Mouse (Mus musculus) megakaryocyte-erythroid progenitor cell, adult 5-6 weeks (primary cell): ENCODE measurements around the gene Evx1. TPM values are rescaled to one million over a fixed set of nuclear protein-coding genes. Genes with fewer than 3 reads are reported as not detected.
"Not testable (repeated sequence)": the region's sequence is repeated elsewhere in the genome, so short reads cannot be mapped to it uniquely, and the experiment has no call there.

Source experiments
- ATAC-seq: replicated peaks from 2 replicates; pipeline ENCODE4 v1.8.0; 2016; ENCODE audit warnings: mild to moderate bottlenecking, inconsistent platforms; ENCODE audit not compliant: severe bottlenecking, poor library complexity, low FRiP score, low TSS enrichment
- total RNA-seq, 2 experiments: library from RNA; stranded (forward) in 1 of 2; stranded (reverse) in 1 of 2; fragments of 200-1000, 215-1000 nt in 1 of 2; fragments of >200 nt in 1 of 2; fragmentation: Nextera tagmentation in 1 of 2; gene quantifications; 2 replicates each; pipeline ENCODE4 v1.2.3; 2014 to 2017

Gene Evx1
- total RNA-seq, 2 experiments from 2014 or later = not detected

GRCm38 (mm10) chr6:52318271-52318670, 5.0 kb downstream of the Evx1 start:
- no peak for ATAC-seq

DNA sequence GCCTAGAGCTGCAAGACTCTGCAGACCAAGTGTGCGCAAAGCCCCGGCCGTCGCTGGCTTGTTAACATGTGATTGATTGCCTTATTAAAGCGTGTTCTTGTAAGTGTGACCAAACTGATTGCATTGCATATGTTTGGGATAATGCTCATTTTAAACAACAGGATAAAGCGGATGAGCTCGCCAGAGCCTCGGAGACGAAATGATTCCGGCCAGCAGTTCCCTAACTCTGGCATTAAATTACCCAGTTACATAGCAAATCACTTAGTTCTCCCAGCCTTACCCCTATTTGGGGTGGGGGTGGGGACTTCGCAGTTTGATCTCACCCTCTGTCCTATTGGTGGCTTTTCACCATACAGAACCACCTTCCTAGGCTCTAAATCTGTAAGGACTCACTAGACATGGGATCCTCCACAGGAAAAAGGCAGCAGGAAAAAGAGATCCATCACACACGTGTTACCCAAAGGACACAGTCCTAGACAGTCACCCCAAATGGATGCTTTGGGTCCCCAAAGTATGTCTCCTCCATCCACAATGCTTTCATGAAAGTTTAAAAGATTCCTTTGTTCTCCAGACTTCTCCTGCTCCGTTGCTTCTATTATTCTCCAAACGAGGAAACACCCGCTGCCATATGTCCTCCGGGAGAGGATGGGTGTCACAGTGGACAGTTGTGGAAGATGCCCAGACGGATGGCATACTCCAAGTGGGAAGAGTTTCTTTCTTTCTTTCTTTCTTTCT, 6.8 kb downstream of the Evx1 start:
- no peak for ATAC-seq

GRCm38 (mm10) chr6:52320966-52321825, 7.9 kb downstream of the Evx1 start:
- no peak for ATAC-seq

- ATAC-seq = no peak
Measured at GRCm38 (mm10) chr6:52321826-52322315, 8.6 kb downstream of the Evx1 start.

GRCm38 (mm10) chr6:52322721-52323215, 9.5 kb downstream of the Evx1 start:
- no peak for ATAC-seq

DNA sequence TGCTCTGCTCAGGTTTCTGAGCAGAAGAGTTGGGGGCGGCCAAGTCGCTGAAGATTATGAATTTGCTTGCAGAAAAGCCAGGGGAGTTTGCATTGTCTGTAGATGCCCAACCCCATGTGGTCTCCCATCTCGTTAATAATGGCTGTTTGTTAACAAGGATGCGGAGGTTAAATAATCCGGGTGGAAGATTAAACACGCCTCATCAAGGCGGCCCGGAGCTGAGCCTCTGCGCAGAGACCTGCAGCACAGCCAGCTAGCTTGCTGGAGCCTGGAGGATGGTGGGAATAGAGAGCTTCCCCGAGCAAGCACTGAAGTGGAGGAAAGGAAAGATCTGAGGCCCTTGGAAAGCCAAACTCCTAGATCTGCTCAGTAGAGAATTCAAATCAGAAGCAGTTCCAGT, 10.0 kb downstream of the Evx1 start:
- no peak for ATAC-seq

- no peak for ATAC-seq
Measured at GRCm38 (mm10) chr6:52324061-52324460, 10.8 kb downstream of the Evx1 start.

GRCm38 (mm10) chr6:52346816-52347215, 33.5 kb downstream of the Evx1 start:
- ATAC-seq = not testable (repeated sequence)

GRCm38 (mm10) chr6:52366021-52366420, 52.7 kb downstream of the Evx1 start:
- ATAC-seq = no peak

GRCm38 (mm10) chr6:52366533-52366932, 53.2 kb downstream of the Evx1 start:
- no peak for ATAC-seq

GRCm38 (mm10) chr6:52367067-52367466, 53.8 kb downstream of the Evx1 start:
- ATAC-seq = no peak

Other genes with a start within 250 kb of the Evx1 start
- gene Hoxa1, start 155.2 kb upstream of the Evx1 start, total RNA-seq (2014; fragmentation: Nextera tagmentation) = not detected in 2 replicates
- 0.34 TPM in 1 of 2 replicates, not detected in the other for gene Hoxa1, start 155.2 kb upstream of the Evx1 start, total RNA-seq (2017)
- gene Hoxa2, start 148.7 kb upstream of the Evx1 start, total RNA-seq (2014; fragmentation: Nextera tagmentation) = 1.4 TPM in 1 of 2 replicates, not detected in the other
- not detected in 2 replicates for gene Hoxa2, start 148.7 kb upstream of the Evx1 start, total RNA-seq (2017)
- not detected in 2 replicates for gene 5730596B20Rik, start 136.0 kb upstream of the Evx1 start, total RNA-seq (2014; fragmentation: Nextera tagmentation)
- gene 5730596B20Rik, start 136.0 kb upstream of the Evx1 start, total RNA-seq (2017) = not detected in 2 replicates
- gene Hoxa4, start 121.7 kb upstream of the Evx1 start, total RNA-seq (2014; fragmentation: Nextera tagmentation) = 1.9 and 2.2 TPM in 2 replicates
- gene Hoxa4, start 121.7 kb upstream of the Evx1 start, total RNA-seq (2017) = 0.46 and 0.66 TPM in 2 replicates
- gene Hoxa5, start 108.9 kb upstream of the Evx1 start, total RNA-seq (2014; fragmentation: Nextera tagmentation) = 1.1 and 2.6 TPM in 2 replicates
- 0.56 and 0.76 TPM in 2 replicates for gene Hoxa5, start 108.9 kb upstream of the Evx1 start, total RNA-seq (2017)
- gene Hoxa6, start 104.8 kb upstream of the Evx1 start, total RNA-seq (2014; fragmentation: Nextera tagmentation) = 1.5 TPM in 1 of 2 replicates, not detected in the other
- gene Hoxa6, start 104.8 kb upstream of the Evx1 start, total RNA-seq (2017) = not detected in 2 replicates
- 0.77 and 1.4 TPM in 2 replicates for gene Hoxa3, start 100.2 kb upstream of the Evx1 start, total RNA-seq (2014; fragmentation: Nextera tagmentation)
- gene Hoxa3, start 100.2 kb upstream of the Evx1 start, total RNA-seq (2017) = not detected in 2 replicates
- not detected in 2 replicates for gene Gm28308, start 100.2 kb upstream of the Evx1 start, total RNA-seq (2014; fragmentation: Nextera tagmentation)
- gene Gm28308, start 100.2 kb upstream of the Evx1 start, total RNA-seq (2017) = not detected in 2 replicates
- gene Hoxa7, start 91.6 kb upstream of the Evx1 start, total RNA-seq (2014; fragmentation: Nextera tagmentation) = 3.4 and 4.1 TPM in 2 replicates
- gene Hoxa7, start 91.6 kb upstream of the Evx1 start, total RNA-seq (2017) = 2.6 and 3.1 TPM in 2 replicates
- gene Hoxa9, start 82.4 kb upstream of the Evx1 start, total RNA-seq (2014; fragmentation: Nextera tagmentation) = 7.6 and 9.7 TPM in 2 replicates
- 10.3 and 27.1 TPM in 2 replicates for gene Hoxa9, start 82.4 kb upstream of the Evx1 start, total RNA-seq (2017)
- not detected in 2 replicates for gene Hoxa10, start 72.6 kb upstream of the Evx1 start, total RNA-seq (2014; fragmentation: Nextera tagmentation)
- 0.34 TPM in 1 of 2 replicates, not detected in the other for gene Hoxa10, start 72.6 kb upstream of the Evx1 start, total RNA-seq (2017)
- not detected in 2 replicates for gene Hoxa11, start 67.7 kb upstream of the Evx1 start, total RNA-seq (2014; fragmentation: Nextera tagmentation)
- gene Hoxa11, start 67.7 kb upstream of the Evx1 start, total RNA-seq (2017) = not detected in 2 replicates
- not detected in 2 replicates for gene Hoxa13, start 52.6 kb upstream of the Evx1 start, total RNA-seq (2014; fragmentation: Nextera tagmentation)
- not detected in 2 replicates for gene Hoxa13, start 52.6 kb upstream of the Evx1 start, total RNA-seq (2017)